Mouse (Mus musculus) CD4-positive, CD25-positive, alpha-beta regulatory T cell, adult 4 months (primary cell): ENCODE results near the gene Hdac5. TPM values are rescaled to one million over a fixed set of nuclear protein-coding genes. Genes with fewer than 3 reads are reported as not detected.

Experiments used
- ATAC-seq: one replicate; pipeline ENCODE4 v1.8.0; 2017
- polyA plus RNA-seq, 2 experiments: library from polyadenylated mRNA; unstranded; fragments of 100-300 nt; shearing (Covaris generic); gene quantifications; one replicate each; pipeline ENCODE4 v1.2.1; 2017

Gene Hdac5
- polyA plus RNA-seq, 2 experiments from 2014 or later: 6.5 to 12.3 TPM

DNA sequence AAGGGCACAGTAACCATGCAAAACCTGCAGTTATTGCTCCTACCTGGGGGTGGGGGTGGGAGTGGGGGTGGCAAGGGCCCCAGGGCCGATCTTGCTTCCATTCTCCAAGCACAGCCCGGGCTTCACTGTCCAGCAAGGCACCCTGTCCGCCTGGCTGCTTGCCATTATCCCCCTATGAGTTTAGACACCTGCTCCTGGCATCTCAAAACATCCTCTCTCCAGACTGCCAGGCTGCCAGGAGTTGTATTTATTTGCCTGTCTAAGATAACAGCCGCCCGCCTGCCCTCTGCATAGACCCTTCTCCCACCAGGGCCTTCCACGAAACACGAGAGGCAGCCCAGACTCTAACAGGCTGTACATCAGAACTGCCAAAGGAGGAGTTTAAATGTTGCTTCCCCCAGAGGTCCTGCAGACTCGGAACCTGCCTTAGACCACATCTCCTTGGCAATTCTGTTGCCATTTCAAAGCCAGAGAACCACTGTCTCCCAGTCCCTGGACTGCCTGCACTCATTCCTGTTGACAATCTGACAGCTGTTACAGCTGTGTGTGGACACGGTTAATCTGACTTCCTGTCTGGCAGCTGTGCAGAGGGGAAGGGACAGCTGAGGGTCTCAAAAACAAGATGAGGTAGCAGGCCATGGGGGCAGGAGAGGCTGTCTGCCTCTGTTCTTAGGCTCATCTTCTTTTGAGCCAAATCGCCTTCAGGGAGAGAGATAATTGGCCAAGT is 15.4 kb downstream of the Hdac5 start:
- no peak for ATAC-seq

DNA sequence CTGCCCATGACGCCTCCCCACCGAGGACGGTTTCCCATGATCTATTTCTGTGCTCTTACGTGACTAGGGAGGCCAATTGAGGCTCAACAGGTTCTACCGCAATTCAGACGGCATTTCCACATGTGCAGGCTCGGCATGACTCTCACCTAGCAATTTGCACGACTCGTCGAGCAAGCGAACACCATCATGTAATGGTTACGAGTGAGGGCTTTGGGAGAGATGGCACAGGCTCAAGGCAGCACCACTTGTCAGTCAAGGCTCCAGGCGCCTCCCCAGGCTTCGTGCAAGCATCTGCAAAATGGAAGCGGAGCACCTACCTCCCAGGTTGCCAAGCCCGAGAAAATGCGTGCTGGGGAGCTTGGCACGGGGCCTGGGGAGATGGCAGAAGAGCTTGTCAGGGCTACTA is 18.0 kb downstream of the Hdac5 start:
- no peak for ATAC-seq

DNA sequence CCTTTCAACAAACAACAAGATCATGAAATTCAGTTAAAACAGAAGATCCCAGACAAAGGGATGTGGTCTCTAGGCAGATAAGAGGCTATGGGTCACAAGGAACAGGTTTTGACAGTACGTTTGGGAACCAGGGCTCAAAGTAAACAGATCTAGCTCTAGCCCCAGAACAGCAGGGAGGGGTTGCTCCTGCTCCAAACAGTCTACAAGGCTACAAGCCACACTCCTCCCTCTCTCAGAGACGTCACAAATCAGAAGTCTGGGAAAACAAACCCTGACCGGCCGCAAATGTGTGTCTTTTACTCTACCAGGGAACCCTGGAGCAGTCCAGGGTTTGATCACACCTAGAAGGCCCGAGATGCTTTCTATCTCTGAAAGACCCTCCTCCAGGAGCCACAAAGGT is 19.0 kb downstream of the Hdac5 start:
- no peak for ATAC-seq

DNA sequence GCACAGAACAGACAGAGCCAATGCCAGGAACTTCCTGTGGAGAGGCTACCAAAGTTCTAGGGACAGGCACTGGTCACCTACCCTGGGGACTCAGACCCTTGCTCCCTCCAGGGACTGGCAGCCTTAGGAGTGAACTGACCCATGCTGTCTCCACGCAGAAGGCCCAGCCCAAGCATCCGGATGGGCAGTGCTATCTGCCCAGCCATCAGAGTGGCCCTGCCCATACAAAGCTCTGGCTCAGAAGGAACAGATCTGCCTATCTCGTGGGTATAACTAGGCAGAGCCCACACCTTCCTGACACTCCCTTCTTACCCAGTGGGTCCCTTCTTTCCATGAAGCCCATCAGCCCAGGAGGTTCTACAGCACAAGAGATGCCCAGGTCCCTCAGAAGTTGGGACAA is 19.8 kb downstream of the Hdac5 start:
- no peak for ATAC-seq

DNA sequence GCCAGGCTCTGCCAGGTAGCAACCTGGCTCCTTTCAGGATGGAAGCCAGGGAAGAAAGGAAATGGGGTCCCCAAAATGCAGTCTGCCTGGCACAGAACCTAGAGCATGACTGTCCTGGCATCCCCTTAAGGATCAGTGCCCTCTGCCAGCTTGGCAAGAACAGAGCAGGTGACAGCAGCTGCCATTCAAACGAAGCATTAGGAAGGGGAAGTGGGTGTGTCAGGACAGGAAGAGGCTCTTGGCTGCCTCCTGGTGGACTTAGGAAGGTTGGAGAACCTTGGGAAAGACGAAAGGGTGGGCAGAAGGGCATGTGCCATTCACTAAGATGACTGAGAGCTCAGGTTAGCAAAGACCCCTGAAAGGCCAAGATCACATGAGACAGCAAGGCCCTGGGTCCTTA is 20.2 kb downstream of the Hdac5 start:
- peak; percentile 39 for ATAC-seq

DNA sequence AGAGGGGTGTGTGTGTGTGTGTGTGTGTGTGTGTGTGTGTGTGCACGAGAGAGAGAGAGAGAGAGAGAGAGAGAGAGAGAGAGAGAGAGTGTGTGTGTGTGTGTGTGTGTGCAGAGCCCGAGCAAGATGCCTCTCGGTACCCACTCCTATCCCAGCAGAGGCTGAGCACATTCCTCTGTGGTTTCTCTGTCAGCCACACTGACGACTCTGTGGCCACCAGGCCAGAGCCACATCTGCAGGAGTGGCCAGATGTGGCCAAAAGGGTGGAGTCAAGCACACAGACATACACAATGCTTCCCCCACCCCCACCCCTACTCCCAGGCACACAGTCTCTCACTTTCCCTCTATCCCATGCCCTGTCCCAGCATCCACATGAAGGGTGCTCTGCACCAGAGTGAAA is 21.1 kb downstream of the Hdac5 start:
- ATAC-seq: no peak

DNA sequence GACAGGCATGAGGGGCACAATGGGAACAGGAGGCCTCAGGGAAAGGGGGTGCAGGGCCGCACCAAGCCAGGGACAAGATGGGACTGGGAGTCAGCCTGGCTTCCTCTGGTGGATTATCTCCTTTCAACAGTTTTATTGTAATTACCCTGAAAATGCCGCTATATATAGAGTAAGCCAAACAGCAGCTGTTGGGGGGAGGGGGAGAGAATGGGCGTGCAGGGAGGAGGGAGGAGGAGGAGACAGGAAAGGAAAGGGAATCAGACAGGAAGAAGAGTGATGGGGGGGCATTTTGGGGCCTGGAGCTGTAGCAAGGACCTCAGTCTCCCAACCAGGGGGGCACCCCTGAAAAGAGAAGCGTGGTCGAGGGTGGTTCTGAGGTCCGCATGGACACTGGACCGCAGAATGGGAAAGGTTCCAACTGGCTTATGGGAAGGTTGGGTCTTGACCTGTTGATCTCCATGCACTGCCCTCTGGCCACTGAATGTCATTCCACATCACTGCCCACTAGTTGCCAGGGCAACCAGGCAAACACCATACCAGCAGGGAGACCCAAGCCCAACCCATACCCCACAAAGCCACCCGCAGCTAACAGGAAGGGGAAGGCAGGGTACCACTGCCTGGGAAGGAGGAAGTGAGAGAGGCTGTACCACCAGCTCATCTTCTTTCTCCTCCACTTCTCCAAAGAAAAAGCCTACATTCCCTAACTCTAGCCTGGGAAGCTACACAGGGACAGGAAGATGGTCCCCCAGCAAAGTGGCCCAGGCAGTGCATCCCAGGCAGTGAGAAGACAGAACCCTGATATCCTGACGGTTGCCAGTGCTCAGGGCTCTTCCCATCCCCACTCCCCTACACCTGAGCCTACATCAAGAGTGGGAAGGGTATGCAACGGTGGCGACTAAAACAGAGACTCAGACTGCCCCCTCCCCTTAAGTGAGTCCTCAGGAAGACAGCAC is 21.9 kb downstream of the Hdac5 start:
- no peak for ATAC-seq

DNA sequence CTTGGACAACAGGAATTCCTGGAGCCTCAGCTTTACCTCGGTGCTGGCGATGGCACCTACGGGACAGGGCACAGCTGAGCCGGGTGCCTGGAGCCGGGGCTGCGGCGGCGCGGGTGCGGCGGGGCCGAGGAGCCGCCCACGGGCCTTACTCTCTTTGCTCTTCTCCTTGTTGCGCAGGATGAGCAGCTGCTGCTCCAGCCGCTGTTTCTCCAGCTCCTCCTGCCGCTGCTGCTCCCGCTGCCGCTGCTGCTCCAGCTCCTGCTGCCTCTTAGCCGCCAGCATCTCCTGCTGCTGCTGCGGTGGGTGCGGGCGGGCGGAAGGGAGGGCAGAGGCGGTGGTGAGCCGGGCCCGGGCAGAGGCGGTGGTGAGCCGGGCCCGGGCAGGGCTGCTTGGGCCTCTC is 23.5 kb downstream of the Hdac5 start:
- no peak for ATAC-seq

DNA sequence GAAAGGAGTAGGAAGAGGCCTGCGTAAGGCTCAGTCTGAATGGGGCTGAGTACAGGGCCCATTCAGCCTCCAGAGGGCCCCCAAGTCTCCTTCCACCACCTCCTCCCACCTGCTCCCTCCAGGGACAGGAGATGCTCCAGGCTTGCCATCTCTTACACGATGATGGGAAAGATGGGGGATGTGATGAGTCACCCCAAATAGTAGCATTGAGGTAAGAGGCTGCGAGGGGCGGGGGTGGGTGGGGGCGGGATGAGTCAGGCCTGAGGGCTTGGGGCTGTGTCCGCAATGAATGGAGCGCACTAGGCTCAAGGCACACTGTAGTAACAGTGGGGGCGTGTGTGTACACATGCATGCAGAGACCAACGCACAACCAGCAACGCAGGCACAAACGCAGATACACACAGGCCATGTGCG is 28.6 kb downstream of the Hdac5 start:
- no peak for ATAC-seq

DNA sequence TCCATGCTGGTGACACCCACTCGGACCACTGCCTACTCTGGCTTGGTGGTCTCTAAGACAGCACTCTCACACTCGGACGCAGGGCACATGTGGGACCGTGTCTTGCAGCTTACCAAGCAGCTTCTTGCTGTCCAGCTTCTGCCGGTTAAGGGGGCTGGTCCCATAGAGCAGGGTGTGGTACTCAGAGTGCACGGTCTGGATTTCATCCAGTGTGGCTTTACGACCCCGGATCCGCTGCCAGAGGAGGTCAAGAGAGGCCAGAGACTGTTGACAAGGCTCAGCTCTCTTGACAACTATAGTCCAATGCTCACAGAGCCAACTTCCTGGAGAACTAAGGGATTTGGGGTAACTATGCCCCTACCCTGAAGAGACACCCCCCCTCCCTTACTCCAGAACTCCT is 30.1 kb downstream of the Hdac5 start:
- no peak for ATAC-seq

DNA sequence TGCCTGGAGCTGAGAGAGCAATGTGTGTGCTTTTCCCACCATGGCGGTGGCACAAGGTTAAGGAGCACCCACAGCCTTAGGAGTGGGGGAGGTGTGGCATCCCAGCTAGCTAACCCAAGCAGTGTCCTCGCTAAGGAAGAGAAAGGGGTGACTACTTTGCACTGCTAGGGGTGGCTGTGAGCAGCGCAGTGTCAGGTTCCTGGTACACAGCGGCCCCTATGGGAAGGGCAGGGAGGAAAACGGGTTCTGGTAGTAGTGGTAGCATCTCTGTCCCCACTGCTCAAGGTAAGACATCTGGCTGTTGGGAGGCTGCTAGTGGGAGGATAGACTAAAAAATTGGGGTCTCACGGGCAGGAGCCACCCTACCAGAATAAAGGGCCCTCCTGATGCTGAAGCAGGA is 31.7 kb downstream of the Hdac5 start:
- ATAC-seq: no peak

DNA sequence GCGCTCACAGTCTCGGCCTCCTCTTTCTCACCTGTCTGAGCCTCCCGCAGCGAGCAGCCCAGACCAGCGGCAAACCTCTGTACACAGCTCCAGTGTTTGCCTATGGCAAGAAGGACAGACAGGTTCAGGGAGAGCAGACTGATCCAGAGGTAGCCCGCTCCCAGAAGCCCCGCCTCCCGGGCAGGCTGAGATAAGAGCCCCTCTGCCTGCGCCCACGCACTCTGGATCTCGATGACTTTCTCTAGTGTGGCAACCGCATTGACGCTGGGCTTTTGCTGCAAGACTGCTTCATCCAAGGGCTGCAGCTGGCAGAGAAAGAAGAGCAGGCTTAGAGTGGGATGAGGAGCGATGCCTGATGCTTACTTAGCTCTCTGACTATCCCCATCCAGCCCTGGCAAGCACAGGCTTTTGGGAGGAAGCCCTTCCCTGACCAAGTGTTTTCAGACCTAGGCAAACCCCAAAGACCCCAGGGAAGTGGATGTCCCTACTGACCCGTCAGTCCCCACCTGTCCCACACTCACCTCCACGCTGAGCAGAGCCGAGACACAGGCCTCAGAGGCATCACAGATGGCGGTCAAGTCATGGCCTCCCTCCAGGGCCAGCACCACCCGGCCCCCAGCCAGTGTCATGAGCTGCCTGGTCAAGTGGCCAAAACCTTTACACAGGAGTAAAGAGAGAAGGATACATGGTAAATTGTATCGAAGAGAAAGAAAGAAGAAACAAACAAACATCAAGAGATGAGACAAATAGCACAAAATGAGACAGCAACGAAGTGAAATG is 33.8 kb downstream of the Hdac5 start:
- no peak for ATAC-seq

DNA sequence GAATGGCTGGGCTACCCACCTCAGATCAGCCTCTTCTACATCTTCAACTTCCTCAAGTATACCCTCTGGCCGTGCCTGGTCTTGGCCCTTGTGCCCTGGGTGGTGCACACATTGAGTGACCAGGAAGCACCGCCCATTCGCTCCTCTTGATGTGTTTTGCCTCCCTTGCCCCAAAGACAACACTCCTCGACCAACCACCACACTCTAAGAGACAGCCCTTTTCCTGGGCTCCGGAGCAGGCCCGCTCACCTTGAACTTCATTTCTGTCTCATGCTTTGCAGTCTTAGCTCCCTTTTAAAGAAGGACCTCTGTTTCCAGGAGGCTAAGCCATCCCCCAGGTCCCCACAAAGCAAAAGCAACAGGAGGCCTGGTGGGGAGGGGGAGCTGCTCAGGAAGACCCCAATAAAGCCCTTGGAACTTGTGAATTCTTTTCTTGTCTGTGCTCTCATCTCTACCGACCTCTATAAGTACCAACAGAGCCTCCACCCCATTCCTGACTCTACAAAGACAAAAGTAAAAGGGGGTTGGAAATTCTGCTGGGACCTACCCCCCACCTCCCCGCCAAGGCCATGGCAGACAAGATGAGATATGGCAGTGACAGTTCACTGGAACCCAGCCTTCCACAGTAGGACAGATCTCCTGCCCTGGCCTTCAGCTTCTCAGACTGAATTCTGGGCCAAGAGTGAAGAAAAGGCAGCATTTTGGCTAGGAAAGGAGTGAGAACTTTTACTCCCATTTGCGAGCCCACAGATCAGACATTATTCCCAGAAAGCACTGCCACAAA is 36.1 kb downstream of the Hdac5 start:
- no peak for ATAC-seq

DNA sequence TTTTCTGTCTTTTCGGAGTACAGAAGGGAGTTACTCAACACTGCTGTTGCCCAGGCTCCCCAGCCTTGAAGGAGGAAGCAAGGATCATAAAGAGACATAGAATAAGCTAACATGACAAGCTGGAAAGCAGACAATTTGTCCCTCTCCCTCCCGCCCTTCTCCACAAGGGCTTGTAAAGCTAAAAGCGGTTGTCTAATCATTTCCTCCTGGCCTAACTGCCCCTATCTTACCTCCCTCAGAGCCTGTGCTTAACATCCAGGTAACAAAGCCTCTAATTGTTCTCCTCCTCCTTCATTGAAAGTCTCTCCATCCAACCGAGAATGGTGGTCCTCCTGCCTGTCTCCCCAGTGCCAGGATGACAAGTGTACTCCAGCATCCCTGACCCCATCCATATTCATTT is 39.1 kb downstream of the Hdac5 start:
- no peak for ATAC-seq

DNA sequence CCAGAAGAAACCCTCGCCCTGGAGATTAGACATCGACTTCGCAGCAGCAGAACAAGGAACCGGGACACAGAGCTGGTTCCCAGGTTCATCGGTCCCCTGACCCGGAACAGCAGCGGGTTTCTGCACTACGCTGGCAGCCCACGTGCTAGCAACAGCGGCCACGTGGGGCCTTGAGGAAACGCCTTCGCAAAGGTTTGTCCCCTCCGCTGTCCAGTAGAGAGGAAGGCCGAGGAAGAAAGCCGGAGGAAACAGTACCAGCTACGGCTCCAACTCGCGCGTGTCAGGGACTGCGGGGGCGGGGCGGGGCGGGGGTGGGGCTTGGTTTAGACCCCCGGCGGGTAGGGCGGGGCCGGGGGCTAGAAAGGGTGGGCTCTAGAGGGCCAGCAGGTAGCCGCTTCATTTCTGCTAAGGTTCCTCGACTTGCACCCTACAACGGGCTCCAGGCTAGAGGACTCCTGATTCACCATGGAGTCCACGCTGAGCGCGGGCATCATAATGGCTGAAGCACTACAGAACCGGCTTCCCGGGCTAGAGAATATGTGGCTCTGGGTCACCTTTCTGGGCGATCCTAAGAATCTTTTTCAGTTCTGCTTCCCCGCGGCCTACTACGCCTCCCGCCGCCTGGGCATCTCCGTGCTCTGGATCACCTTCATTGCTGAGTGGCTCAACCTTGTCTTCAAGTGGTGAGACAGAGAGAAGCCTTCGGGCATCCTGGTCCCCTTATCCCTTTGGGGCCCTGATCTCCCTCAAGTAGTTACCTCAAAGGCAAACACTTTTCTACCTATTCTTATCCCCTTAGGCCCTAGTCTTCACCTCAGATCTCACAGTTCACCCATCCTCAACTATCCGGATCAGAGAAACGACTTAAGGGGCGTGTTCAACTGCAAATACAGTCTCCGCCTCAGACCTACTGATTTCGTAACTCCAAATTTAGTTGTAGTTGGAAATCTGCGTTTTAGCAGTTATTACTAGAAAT is 40.2 kb downstream of the Hdac5 start, which contains the start of gene G6pc3:
G6pc3 (plus strand) TSS at position 160 of the 976 bp plus-strand sequence.
- ATAC-seq: peak; percentile 61

DNA sequence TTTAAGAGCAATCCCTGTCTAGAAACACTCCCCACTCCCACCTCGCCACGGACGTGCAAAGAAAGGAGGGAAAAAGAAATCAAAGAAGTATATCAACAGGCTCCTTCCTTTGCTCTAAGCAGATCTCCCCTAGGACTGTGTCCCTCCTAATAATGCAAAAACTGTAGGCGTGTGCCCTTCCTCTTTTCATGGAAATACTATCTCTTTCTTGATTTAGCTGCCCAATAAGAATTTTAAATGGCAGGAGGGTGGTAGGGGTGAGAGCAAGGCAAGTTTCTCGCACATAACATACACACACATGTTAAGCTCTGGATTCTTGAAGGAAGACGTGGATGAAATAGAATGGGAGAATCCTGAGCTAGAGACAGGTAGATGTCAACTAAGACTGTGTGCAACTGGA is 41.0 kb downstream of the Hdac5 start:
- no peak for ATAC-seq

DNA sequence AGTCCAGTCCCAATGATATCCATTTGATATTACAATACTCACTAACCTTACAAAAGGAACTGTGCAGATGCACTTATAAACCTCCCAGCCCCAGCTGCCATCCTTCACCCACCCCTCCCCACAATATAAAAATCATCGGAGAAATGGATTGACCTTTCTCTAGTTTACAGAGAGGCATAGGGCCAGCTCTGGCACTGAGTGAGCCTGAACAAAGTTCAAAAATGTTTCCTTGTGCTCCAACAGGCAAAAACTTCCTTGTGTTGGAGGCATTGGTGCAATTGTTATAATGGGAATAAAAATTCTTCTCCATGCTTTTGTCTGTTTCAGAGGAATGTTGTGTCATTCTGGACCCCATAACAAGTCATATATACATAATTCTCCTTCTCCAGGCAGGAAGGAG is 43.7 kb downstream of the Hdac5 start:
- no peak for ATAC-seq

DNA sequence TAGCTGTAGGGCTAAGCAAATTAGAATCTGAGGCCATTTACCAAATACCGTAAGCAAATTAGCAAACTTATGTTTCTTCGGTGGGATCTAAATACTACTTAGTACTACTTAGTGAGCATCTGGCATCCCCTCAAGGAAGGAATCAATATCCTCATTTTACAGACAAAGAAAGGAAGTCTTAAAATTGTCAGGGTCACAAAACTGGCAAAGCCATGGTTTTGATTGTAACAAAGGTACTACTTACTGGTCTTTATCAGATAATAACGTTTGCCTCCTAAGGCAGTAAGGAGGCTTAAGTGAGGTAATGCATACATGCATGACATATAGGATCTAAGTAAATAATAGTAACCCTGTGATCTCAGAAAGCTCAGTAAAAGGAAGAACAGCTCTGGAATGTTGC is 44.3 kb downstream of the Hdac5 start:
- no peak for ATAC-seq

DNA sequence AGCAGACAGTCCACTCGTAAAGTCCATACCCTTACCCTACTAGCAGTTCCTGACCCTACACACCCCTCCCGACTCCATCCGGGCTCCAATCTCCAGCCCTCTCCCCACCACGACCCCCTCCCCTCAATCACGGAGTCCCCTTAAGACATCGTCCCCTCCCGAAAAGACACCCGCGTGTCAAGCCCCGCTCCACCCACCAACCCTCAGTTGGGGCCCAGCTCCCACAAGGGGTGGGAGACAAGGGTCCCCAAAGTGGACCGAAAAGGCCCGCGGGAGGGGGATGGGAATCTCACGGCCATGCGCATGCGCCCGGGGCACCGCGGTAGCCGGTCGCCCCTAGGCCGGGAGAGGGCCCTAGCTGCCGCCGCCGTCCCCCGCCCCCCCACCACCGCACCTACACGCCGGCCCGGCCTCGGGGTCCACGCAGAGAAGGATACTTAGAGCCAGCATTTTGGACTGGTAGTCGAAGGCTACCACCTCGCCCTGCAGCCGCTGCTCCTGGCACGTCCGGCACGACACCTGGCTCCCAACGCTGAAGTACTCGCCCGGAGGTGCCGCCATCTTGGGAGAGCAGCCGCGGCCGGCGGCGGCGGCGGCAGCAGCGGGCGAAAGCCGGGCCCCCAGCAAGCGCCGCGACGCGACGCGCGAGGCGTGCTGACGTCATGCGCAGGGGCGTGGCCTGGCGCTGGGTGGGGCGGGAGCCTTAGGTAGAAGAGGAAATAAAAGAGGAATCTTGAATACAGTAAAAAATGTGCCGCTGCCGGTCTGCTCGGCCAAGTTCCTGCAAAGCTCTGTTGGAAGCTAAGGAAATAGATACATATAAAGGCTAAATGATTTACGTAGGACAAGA is 45.1 kb downstream of the Hdac5 start, which contains the start of gene Lsm12:
Lsm12 (minus strand) TSS at position 651 of the 850 bp plus-strand sequence.
- peak; percentile 86 for ATAC-seq

DNA sequence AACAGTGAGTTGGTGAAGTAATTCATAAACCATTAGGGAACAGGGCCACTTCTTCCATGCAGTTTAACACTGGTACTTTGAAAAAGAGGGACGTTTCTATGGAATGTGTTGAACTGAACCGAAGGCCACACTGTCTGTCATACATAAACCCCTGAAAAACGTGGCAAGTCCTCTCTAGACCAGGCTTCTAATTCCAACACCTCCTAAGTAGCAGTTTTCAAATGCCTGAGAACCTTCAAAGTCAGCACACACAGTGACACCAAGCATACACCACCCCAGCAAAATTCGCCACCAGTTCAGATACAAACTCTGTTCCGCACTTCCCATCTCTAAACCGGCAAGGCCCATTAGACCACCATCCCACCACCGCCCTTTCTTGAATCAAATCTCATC is 45.7 kb downstream of the Hdac5 start:
- ATAC-seq: no peak
